Mouse (Mus musculus) cerebellum, adult 8-10 months (tissue): Measurements from ENCODE around the gene Terb2.
A peak's percentile ranks its signal among the peaks of the same experiment; 100 is the strongest.

Source experiments
- DNase-seq: peaks from one replicate; pipeline ENCODE4 v3.0.0; 2022

Gene Terb2

DNA sequence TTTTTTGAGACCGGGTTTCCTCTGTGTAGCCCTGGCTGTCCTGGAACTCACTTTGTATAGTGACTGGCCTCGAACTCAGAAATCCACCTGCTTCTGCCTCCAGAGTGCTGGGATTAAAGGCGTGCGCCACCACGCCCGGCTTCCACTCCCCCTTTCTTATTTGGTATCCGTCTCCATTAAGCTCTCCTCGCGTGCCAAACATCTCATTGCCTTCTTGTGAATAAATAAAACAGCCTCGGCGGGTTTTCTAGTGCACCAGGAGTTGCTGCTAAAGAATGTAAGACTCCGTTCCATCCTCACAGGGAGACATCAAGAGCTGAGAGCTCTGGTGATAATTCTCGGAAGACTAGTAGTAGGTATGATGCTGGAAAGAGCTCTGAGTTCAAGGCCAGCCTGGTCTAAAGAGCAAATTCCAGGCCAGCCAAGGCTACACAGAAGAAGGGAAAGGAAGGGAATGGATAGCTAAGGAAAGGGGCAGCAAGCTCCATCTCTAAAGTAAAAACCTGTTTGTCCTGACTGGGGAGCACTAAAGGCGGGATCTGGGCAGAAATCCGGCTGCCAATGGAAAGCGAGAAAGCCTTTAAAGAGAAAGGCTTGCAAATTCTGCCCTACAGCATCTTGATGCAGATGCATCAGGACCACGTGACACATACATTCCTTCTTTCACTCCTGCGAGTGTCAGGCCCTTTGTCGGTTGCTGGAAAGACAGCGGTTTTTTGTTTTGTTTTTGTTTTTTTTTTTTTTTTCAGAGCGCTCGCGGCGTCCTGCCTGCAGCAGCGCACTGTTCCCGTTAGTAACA lies 47.9 kb downstream of the Terb2 start:
- DNase-seq = peak; percentile 32

DNA sequence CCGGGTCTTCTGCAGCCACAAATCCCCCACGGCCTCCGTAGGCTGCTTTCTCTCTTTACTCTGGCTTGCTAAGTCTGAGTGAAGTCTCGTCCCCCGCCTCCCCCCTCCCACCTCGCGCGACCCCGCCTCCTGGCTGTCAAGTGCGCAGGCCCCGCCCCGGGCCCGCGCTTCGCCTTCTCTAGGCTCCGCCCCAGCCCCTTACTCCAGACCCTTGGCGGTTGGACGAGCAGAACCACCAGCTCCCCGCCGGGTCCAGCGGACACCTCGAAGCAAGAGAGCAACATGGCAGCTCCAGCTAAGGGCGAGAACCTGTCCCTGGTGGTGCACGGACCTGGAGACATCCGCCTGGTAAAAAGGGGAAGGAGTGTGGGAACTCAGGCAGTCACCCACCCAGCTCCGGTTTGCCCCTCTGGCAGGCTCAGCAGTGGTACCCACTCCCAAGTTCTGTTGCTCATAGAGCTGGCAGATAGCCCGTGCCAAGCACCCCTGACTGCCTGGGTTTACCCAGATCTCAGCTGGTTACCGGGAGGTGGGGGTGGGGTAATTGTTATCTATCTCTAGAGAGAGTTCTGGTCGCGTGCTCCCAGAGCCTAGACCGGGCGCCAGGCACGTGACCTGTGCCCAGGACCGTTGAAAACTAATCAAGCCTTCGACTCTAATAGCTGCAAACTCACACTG lies 48.7 kb downstream of the Terb2 start, which contains the start of gene Sord:
TSS of gene Sord (plus strand) at position 139 of the 678 bp plus-strand sequence.
- peak; percentile 66 for DNase-seq

DNA sequence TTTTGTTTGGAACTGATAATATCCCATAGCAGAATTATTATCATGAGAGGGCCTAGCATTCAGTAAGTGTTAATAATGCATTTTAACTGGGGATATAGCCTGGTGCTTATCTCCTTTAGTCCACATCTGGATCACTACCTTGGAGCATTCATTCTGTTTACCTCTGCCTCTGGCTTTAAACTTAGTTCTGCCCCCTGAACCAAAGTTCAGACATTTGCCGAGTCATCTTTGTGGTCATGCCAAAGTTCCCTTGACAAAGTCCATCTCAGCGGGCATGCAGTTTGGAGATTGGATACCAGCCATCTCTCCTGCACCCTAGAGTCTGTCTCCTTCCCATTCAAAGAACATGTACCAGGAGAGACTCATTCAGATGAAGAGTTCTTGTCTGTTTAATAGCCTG lies 49.4 kb downstream of the Terb2 start:
- no peak for DNase-seq

DNA sequence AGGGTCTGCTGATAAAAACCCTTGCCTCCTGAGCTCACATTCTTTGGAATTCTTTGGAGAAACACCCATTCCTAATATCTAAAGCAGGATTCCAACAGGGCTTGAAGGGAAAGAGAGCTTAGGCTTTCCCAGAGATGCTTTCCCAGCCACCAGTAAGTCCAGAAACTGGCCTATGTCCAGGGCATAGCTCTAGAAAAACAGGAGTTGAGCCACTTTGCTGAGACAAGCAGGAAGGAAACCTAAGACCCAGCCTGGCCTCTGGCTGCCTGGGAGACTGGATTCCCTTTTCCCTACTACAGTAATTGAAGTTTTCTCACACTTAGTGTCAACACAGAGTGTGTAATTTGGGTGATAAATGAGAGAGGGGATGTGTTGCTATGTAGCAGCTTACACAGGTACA lies 50.2 kb downstream of the Terb2 start:
- DNase-seq = no peak

DNA sequence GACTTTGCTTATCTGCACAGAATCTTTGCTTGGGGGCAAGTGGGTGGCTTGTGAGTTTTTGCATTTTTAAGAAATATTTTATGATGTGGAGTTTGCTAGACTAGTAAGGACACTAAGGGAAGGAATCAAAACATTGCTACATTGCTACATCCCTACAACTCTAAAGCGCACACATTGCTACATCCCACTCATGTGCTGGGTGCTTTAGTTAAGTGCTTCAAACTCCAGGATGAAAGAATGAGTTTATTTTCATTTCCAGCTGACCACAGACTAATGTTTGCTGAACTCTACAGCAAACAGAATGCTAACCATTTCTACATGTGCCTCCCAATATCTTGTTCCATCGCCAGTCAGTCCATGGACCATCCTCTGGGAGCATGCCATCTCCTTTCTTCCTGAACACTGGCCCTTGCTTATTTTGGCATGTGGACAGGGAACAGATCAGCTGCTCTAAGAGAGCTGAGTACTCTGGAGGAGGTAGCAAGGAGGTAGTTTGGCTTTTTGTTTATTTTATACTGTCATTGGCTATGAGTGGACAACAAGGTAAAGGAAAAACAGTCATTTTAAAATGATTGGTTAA lies 51.9 kb downstream of the Terb2 start:
- no peak for DNase-seq

DNA sequence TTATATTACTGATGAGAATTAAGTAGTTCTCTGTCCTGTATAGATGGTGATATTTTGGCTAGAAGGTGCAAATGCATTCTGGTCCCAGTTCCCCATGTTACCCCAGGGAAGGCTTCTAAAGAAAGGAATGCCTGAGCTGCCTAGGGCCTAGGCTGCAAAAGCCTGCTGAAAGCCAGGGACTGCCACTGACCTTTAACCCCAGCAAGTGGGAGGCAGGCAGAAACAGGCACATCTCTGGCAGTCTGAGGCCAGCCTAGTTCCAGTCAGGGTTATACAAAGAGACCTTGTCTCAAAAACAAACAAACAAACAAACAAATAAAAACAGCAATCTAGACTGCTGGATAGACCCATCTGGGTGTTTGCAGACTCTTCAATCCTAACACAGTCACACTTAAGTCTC lies 54.7 kb downstream of the Terb2 start:
- DNase-seq = no peak

DNA sequence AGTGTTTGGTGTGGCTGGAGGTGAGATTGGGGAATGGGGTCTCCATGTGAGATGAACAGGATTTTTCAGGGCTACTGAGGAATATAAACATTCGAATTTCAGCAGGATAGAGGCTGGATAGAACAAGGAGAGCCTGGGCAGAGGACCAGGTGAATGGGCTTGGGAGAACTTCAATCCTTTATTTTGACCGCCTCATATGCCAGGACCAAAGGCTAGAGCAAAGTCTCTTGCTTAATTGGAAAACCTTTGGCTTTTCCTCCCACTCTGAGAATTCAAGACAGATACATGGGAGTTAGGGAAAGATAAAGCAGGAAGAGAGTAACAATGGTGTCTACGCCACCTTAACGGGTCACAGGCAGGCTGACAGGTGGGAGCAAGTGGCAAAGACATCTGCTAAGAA lies 55.2 kb downstream of the Terb2 start:
- no peak for DNase-seq

DNA sequence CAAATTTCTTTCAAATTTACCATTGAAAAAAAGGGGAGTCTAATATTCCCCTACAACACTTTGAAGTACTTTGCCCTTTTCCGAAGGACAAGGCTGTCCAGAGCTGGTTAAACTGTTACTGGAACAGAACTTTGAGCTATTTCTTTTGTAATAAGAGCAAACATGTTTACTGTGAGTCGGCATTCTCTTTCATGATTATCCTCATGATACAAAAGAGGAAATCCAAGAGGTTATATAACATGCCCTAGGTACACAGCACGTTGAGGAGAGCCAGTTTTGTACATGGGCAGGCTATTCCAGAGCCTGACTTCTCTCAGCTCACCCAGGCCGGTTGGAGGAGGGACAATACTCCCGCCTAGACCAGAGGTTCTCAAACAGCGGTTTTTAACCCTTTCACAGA lies 55.9 kb downstream of the Terb2 start:
- DNase-seq = no peak

DNA sequence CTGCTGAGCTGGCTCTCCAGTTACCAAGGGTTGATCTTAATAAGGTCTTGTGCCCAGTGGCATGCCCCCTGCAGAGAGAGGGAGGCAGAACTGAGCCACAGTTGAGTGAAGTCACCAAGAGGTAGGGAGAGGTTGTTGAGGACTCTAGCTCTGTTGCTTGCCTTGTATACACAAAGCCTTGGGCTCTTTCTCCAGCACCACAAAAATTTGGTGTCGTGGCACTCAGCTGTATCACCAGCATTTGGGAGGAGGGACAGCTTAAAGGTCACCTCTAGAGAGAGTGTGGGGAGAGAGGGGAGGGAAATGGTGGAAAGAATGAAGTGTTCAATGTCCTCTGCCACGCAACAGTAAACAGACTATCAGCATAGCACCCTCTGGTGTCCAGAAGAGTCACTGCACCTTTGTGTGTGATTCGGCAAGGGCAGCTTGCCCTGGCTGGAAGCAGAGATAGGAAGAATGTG lies 57.6 kb downstream of the Terb2 start:
- peak; percentile 77 for DNase-seq

DNA sequence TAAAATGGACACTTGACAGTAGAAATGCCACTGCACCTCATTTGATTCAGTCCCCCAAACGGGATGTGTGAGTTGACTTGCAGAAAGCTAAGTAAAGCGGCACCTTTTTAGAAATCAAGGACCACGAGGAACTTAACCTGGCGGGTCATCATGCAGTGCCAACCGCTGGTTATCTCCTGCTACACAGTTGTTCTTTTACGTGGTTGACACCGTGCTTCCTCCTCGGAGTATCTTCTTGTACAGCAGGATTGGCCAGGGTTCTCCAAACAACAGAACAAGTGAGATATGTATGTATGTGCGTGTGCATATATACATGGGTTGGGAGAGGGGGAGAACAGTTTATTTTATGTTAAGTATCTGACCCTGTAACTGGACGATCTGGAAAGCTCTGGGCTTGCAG lies 61.7 kb downstream of the Terb2 start:
- DNase-seq = no peak

DNA sequence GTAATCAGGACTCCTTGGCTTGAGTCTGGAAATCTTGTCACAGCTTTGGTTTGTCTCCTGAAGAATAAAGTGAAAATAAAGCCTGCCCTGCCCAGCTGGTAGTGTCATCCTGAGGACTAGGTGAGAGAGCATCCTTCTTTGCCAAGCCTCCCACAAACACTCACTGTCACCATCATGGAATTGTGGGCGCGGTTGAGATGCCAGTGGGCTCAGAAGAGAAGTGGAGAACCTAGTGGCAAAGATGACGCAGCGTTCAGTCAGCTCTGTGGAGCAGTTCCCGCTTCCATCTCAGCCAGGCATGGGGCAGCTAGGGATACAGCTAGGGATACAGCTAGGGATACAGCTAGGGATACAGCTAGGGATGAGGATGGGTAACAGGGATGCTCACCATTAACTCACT lies 69.9 kb downstream of the Terb2 start:
- DNase-seq = no peak
